Mouse (Mus musculus) spleen, postnatal 4 days (tissue): Measurements from ENCODE around the gene Adk.

ENCODE experiments used
- DNase-seq, 2 experiments: peaks; one replicate each; pipeline ENCODE4 v3.0.0; 2022; ENCODE audit warnings: low spot score in 2 of 2

The Adk gene

GRCm38 (mm10) chr14:21152055-21152454 lies 99.7 kb downstream of the Adk start:
- DNase-seq = no peak

- no peak for DNase-seq
Observed at GRCm38 (mm10) chr14:21165706-21166105, 113.3 kb downstream of the Adk start.

- DNase-seq = no peak
Observed at GRCm38 (mm10) chr14:21166114-21166513, 113.7 kb downstream of the Adk start.

DNA sequence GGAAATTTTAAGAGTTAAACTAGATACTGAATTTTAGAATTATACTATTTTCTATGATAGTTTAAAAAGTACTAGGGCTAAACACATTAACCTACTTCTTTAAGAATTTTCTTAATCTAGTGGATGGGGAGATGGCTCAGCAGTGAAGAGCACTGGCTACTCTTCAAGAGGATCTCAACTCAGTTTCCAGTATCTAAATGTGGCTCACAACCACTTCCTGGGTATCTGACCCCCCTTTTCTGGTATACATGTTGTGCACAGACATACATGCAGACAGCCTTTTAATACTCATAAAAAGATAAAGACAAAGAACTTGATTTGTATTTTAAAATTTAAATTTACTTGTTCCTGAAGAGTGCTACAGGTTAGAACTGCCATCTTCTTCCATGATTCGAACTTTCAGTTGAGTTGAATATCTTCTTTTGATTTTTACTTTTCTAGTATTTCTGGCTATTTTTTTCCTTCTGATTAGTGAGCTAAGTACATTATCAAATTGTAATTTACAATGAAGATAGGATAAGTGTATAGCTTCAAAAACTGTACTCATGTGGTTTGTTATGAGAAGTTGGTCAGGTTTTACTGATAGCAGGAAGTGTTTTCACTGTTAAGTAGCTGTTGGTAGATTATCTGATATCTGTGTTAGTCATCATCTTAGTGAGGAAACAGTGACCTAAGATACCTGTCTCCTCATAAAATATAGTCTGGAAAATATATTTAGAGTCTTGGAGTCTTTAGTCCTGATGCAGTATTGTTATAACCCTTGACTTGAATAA lies 121.8 kb downstream of the Adk start:
- no peak for DNase-seq

- no peak for DNase-seq
Observed at GRCm38 (mm10) chr14:21174804-21175203, 122.4 kb downstream of the Adk start.

DNA sequence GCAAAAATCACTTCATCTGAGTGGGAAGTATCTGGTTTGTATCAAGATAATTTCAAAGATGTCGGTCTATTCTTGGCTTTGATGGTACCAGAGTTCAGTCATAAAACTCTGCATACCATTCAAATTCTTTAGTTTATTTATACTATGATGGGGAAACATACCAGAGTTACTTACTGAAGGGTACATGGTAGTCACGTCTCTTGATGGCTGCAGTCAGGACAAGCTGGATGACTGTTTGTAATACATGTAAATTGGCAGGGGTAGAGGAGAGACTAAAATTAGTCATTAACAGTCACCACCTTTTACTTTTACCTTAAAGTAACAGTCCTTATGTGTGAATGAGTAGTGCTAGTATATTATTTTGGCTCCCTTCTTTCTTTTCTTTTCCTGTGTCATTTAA lies 125.4 kb downstream of the Adk start:
- no peak for DNase-seq

- no peak for DNase-seq
Observed at GRCm38 (mm10) chr14:21178356-21178755, 126.0 kb downstream of the Adk start.

DNA sequence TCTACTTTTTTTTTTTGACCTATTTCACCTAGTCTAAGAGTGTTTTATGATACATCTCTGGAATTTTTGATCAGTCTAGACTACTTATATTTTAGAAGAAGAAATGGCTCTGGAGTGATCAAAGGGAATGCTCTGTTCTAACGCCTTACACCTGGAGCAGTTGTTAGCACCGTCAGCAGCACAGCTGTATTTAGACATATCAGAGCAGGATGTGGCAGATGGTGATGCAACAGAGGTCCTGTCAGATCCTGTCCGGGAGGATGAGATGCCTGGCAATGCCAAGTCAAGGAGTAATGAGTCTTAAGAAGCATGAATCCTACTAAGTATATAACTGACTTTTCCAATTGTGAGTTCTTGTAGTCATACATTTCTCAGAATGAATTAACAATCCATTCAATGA lies 128.7 kb downstream of the Adk start:
- DNase-seq = no peak

GRCm38 (mm10) chr14:21191966-21192365 lies 139.6 kb downstream of the Adk start:
- DNase-seq = no peak

DNA sequence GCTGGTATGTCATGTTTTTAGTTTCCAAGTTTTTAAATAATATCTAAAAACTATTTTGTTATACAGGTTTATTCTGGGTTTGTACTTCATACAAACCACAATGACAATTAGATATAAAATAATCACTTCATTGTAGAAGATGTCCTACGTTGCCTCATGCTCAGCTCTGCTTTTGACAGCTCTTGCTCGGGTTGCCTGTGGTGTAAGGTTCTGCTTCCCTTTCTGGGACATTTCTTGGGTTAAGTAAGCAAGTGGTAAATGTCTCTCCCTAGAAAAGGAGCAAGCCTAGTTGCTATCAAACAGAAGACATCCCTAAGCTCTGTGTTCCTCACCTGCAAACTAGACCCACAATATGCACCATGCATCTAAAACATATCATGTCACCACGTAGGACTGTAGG lies 140.4 kb downstream of the Adk start:
- no peak for DNase-seq

DNA sequence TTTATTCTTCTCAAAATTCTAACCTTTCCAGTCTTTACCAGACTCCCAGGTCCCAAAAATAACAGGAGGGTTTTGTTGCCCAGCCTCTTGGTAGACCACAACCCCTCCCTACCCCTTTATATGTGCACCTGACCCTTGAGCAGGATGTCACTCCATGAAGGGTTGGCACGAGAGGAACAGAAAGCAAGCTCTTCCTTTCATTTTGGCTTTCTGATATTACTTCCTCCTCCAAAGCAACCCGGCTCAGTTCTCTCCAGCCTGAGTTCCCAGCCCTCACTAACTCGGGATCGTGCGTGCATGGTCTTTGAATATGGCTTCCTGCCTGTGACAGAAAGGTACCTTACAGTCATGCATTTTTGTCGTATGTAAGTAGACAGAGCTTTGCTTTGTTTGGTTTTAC lies 142.0 kb downstream of the Adk start:
- no peak for DNase-seq

GRCm38 (mm10) chr14:21200850-21201249 lies 148.5 kb downstream of the Adk start:
- DNase-seq = no peak

- DNase-seq = no peak
Observed at GRCm38 (mm10) chr14:21206472-21206871, 154.1 kb downstream of the Adk start.

- DNase-seq = no peak
Observed at GRCm38 (mm10) chr14:21221574-21222138, 169.3 kb downstream of the Adk start.

DNA sequence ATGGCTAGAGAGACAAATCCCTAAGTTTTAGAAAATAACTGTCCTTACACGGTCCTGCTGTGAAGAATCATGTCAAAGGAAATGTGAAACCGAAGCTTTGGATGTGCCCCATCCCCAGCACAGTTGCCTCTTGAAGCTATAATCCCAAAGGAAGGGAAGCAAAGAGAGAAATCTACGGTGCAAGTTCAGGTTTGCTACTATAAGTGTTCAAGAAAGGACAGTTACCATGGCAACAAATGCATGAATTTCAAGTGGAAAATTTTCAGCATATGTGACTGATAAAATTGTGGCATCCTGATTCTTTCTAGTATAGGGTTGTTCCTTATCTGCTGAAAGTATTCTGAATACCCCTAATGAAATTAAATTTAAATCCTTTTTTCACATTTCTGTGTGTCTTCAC lies 169.8 kb downstream of the Adk start:
- DNase-seq = no peak

DNA sequence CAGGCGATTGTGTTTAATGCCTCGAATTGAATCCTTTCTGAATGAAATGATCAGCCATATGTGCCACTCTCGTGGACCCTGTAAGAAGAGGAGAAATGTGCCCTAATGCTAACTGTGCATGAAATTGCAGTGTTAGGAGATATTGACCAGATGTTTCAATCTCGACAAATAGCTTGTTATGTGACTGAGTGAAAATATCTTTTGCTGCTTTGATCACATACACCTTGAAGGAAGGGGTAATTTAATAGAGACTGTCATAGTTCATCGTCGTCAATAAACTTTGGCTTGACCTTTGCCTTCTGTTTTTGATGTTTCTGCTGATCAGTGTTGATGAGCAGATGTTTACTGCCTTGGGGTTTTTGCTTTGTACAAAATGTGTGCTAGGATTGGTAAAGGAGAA lies 171.1 kb downstream of the Adk start:
- no peak for DNase-seq

DNA sequence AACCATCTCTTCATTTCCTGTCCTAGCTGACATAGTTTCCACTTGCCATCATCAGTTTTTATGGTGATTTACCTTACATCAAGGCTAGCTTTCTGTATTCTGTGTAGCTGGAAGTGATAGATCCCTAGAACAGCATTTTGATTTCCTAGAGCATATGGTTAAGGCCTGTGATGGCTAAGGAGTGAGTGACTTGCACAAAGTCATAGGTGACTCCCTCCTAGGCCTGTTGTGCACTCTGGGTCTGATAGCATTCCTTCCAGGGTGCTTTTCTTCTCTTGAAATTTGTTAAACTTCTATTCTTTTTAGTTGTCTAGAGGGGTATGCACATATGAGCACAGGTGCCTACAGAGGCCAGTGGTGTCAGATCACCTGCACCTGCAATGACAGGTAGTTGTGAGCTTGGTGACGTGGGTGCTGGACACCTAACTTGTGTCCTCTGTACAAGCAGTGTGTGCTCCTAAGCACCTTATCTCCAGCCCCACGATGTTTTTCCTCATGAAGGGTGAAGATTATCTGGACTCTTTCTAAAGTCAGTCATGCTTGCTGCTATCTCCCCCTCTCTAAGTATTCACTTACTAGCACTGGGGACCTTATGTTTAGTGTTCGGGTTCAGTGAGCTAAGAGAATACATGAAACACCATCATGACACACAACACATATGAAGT lies 171.7 kb downstream of the Adk start:
- no peak for DNase-seq

DNA sequence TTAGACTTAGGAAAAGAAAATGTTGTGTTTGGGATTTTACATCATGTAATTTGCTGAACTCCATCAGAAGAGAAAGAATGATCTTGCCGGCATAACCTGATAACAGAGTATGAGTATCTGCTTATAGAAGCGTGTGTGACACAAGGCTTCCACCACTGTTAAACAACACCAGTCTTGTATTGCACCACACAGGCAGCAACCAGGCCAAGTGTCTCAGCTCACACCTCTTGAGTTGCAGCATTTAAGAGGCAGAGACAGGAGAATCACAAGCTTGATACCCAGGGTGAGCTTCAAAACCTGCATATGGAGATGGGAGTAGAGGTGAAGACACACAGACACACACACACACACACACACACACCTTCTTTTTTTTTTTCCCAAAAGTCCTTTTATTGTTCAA lies 184.7 kb downstream of the Adk start:
- DNase-seq = no peak

- DNase-seq = no peak
Observed at GRCm38 (mm10) chr14:21241105-21241504, 188.7 kb downstream of the Adk start.

- no peak for DNase-seq
Observed at GRCm38 (mm10) chr14:21251386-21251785, 199.0 kb downstream of the Adk start.

DNA sequence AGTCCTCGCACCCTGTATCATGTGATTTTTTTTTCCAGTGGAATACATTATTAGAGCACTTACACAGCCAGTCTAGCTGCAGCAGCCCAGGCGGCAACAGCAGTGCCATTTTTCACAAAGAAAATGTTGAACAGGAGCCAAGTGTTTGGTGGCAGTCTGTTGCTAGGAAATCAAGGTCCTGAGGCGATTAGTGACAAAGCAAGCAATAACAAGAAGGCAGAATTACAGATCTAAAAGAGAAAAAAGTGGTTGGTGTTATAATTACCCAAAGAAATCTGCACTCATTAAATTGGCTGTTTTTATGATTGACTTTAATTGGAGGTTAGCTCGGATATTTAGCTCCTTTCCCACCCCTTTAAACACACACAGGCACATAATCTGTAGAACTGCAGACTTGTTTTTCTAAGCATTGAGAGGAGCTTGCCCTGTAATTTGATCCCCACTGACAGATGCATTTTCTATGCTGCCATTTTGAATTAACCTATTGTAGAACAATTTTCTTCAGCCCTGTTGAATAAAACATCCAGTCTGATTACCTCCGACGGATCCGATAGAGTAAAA lies 200.0 kb downstream of the Adk start:
- no peak for DNase-seq

DNA sequence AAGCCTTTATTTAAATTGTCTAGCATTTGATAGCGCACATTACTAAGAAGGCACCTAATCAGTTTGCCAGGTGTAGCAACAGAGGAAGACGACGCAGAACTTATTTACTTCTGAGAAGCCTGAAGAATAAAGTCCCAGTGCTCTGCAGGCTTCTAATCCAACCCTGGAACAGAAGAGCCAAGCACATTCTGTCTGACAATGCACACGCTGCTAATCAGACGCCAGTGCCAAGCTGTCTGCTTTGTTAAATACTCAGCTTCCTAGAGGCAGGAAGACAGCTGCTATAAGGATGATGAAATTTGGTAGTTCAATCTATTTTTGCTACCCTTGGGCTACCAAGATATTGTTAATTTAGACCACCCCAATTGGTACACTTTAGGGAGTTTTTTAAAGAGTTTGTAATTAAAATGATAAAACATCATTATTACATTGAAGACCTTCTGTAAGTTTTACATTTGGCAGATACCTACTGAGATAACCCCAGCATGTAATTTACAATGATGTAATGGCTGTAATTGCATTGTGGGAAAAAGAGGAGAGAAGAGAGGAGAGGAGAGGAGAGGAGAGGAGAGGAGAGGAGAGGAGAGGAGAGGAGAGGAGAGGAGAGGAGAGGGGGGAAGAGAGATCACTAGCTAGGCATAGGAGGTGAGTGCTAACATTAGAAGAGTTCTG lies 201.1 kb downstream of the Adk start:
- DNase-seq = no peak
